Mouse (Mus musculus) monocyte, adult 5-6 weeks (primary cell): ENCODE data around the gene Camta1. TPM values are rescaled to one million over a fixed set of nuclear protein-coding genes. Genes with fewer than 3 reads are reported as not detected.

Source experiments
- ATAC-seq: fragments of 153-309, 156-312 bp; replicated peaks from 2 replicates; pipeline ENCODE4 v1.8.0; 2017; ENCODE audit warnings: mild to moderate bottlenecking; ENCODE audit not compliant: low TSS enrichment, insufficient number of reproducible peaks, severe bottlenecking, poor library complexity, low FRiP score
- total RNA-seq: library from RNA; stranded (forward); fragments of 200-1000, 200-491, 200-594 nt; gene quantifications from 3 replicates; pipeline ENCODE4 v1.2.3, GENCODE M21; 2017

The Camta1 gene
- total RNA-seq, 1 experiment from 2014 or later, result 22.1 TPM

DNA sequence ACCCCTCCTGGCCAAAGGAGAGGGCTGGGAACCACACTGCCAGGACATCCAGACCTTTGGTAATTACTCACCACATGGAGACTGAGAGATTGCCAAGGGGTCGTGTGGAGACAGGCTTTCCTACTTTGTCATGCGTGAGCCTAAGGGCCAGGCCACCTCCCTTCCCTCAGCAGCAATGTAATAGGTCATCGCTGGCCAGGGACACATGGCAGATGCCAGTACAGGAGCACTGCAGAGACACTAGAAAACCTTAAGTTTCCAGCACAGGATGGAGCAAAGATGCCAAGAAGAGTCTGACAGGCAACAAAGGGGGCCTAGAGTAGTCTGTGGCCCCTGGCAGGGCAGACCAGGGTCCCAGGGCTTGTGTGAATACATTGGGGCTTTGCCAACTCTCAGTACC, 283.7 kb downstream of the Camta1 start:
- no peak for ATAC-seq

DNA sequence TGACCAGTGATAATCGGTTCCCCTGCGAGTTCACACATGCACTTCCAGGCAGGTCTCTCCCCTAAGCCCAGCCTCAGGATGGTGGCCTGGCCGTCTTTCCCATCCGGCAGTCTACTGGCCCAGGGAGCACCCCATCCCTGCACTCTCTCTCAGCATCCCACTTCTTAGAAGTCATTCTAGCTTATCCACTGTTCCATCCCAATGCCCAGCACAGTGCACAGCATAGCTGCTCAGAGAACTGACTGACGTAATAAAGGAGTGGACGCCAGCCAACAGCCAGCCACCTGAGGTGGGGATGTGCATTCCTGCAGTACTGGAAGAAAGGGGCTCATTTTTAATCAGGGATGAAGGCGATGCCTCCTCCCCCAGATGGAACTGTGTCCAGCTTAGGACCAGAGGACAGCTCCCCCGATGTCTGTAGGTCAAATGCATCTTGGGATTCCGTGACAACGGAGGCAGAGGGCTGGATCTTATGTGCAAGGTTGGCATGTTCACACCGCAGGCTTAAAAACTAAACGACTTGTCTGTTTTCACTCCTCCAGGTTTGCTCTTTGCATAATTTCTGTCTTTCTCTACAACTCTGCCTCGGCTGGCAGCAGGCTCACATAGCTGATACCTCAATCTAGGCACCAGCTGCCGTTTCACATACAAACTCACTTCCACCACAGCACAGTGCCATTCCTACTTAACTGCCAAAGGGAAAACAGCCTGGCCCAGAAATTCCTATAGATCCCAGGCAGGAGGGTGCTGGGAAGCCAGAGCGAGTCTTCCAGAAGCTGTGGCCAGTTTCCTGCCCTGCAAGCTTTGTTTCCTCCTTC, 285.2 kb downstream of the Camta1 start:
- no peak for ATAC-seq

DNA sequence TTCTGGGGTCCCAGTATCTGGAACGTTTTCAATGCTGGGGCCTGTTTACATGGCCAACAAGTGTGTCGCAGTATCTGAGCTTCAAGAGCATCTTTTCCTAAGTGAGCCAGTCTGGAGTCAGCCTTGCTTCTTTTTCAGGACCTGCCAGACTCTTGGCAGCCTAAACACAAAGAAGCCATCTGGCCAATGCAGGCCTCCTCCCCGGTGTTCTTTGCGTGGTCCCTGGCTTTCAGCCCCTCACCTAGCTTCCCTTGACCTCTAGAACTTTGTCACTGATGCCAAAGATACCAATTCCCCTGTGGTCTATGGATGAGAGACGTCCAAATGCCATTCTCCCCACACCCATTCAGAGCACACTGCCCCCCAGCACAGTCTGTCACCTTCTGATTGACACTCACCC, 289.0 kb downstream of the Camta1 start:
- ATAC-seq, result no peak

DNA sequence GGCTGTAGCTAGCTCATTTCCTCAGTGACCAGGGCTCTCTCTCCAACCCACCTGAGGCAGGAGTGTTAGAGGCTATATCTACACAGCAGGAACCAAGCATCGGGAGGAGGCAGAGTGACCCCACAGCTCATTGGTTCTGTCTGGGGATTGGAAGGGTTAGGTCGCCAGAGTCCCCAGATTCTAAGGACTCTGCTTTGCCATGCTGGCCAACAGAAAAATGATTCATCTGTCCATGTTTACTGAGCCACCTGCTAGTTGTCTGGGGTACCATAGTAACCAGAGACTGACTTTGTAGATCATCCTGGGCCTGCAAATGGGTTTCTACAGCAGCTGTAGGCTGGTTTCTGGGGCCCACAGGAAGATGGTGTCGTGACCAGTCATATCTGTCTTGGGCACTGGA, 292.1 kb downstream of the Camta1 start:
- ATAC-seq, result no peak

DNA sequence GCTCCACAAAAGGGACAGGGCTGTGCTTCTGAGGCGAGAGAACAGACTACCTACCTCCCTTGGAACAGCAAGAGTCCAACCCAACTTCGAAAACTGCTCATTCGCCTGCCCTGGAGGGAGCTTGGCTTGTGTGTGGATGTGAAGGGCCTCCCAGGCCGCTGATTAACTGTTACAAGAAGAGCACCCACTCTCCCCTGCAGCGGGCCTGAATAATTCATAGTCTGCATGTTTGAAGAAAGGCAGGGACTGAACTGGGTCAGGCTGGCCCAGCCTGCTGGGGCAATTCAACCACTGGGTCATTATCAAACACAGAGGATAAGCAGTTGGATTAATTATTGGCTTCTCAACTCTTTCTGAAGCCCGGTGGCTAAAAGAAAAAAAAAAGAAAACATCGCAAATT, 292.8 kb downstream of the Camta1 start:
- no peak for ATAC-seq

DNA sequence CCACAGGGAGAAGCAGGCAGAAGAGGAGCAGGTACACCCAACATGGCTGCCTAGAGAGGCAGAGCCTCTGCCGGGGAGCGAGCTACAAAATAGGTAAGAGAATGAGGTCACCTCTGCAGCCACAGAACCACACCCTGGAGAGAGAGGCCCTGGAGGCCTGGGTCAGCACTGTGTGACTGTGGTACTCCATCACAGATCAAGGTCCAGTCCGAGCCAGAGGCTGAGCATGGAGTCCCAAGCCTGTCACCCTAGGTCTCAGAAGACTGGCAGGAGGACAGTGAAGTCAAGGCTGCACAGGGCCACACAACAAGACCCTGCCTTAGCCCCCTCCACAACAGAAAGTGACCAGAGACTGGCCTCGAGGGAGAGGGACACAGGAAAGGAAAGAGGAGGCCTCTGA, 294.6 kb downstream of the Camta1 start:
- ATAC-seq, result no peak

DNA sequence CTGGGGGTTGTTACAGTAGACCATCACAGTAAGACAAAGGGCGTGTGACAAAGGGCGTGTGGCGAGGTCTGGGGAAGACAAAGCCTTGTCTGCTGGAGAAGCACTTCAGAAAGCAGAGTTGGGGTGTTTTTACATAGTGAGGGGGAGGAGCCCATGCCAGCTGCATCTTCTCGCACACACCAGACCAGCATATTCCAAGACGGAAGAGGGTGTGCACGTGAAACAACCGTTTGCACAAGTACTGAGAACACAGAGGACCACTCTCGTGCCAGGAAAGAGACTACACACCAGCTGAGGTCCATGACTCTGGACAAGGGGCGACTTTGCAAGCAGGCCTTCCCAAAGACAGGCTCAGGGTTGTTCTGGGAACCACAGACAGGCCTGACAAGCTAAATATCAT, 306.2 kb downstream of the Camta1 start:
- ATAC-seq, result no peak

DNA sequence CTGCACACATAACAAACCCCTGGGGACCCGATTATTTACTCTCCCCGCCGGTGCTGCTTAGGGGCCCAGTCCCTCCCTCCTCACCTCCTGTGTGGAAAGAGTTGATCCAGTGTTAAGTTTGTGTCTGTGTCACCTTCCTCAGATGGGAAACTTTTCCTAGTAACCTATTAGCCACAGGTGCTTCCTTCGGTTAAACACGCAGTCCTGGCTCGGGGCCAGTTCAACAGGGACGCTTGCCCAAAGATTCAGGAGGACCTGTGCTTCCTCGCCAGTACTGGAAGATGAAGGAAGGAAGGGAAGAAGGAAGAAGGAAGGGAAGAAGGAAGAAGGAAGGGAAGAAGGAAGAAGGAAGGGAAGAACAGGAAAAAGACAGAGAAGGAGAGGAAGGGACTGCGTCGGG, 312.2 kb downstream of the Camta1 start:
- ATAC-seq, result no peak

DNA sequence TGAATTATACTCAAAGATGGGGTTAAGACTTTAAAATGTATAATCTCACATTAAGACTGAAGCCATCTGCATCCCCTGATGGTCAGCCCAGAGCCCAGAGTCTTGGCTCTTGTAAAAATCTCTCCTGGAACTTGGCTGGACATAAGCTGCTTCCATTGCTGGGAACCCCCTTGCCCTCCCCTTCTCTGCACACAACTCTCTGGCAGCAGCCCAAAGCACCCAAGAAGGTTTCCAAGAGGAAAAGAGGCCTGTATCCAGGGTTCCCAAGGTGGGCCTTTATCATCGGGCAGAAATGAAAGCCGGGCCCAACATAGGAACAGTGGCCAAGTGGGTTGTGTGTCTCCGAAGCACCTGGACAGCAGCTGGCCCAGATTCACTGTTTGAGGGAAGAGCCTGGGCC, 316.2 kb downstream of the Camta1 start:
- ATAC-seq, result no peak

DNA sequence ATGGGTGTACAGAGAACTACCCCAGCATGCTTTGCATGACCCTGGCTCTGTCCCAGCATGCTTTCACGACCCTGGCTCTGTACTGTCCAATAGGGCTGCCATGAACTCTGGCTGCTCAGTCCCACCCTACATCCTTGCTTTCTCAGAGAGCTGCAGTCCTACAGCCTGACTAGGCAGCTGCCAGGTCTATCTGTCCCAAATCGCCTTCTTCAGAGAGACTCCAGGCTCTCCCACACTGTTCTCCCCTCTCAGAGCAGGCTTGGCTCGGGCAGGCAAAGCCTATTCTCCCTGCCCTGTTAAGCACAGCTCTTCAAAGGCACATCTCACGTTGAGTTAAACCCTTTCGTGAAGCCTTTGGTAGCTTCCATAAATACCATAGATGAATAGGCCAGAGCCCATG, 317.5 kb downstream of the Camta1 start:
- no peak for ATAC-seq

DNA sequence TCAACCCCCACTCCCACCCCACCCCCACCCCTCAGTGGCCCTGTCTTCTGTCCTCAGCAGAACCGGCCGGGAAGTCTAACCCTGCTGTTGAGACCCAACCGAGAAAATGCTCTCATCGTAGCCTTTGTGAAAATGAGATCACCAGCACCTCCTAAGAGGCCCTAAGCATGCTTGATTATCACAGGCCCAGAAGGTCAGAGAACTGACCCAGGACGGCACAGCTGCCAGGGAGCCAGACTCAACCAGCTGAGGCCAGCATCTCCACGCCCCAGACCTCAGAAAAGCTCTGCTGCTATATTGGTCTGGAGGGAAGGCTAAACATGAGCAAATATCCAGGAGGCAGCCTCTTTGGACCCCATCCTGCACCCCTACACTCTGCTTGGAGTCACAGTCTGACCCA, 321.1 kb downstream of the Camta1 start:
- no peak for ATAC-seq

DNA sequence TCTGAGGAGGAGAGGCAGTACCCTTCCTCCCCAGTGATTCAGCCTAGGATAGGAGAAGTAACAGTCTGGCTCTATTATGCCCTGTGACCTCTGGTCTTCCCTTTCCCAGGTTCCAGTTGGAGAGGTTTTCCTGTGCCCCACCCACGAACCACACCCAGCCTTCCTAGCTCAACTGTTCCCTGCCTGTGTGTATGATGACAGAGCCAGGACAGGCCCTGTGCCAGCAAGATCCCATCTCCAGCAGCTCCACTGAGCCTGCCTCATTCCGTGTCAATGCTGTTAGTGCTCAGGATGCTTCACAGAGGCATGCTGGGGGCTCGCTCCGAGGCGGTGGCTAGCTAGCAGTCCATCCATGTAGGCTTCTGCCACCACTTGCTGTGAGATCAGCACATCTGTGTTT, 321.8 kb downstream of the Camta1 start:
- ATAC-seq, result no peak

DNA sequence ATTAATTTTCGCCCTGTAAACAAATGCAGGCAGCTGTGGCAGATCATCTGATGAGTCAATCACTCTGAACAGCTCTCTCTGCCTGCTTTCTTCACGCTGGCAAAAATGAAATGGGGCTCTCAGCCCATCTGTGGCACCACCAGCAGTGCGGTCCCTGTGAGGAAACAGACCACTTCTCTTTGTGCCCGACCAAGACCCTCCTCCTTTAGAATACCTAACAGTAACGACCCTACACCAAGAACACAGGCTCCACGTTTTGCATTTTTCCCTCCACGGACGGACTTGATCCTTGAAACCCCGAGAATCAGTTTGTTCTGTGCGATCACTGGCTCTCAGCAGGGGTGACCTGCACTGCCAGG, 322.5 kb downstream of the Camta1 start:
- ATAC-seq, result no peak

DNA sequence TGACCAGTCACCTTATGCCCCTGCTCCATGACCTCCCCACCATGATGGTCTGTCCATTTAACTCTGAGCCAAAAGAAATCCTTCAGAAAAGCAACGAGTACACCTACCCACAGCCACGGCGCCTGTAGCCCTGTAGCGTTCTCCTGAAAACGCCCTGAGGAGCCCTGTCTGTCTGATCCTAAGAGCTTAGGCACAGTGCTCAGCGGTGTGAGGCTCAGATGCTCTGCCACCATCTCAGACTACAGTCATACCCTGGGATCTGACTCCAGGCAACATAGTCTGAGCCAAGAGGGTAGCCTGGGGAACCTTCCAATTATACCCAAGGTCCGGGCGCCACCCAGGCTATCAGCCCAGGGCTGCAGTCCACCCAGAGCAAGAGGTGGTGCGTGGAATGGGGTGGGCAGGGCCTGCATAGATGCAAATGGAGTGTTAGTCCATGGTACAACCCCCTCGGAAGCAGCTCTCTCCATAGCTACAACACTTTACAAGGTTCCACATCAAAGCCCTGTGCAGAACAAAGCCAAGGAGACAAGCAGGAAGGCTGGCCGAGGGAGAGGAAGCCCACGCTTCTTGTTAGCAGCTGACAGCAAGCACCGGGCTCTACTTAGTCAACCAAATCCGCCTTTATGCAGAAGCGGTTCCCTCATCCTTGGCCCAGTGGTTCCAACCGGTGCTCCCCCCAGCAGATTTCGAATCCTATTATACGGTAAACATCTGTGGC, 323.1 kb downstream of the Camta1 start:
- no peak for ATAC-seq

DNA sequence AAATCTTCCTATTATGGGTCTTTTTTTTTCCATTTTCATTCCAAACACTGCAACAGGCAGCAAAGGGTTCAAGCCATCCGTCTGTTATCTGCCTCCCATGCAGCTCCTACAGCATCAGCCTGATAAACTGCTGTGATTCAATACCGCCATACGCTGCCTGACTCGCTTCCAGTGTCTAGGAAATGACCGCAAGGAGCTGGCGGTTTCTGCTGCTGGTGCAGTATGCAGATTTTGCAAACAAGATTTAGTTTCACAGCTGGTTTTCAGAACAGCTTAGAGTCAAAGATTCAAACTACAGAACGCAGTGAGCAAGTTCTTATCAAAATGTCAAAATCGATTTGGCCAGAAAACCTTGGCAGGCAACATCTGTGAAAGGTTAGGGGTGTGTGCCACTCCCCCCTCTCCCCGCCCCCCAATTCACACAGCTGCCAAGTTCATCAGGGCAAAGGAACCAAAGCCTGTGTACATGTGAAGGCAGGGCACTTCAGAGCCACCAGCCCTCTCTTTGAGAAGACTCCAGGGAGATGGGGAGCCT, 325.7 kb downstream of the Camta1 start:
- no peak for ATAC-seq

DNA sequence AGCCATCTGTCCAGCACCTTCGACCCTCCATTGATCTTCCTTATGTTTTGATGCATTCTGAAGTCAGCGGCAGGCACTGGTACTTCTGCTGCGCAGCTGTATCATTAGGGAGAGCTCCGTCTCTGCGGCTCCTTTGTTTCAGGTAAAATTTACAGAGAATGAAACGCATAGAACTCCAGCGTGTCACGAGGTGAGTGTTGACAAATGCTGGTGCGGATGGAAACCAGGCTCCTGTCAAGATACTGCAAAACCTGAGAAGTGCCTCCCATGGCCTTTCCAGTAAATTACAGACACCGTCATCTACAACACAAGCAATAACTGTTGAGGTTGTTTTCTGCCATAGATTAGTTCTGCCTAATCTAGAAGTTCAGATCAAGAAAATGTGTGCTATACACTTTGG, 328.2 kb downstream of the Camta1 start:
- ATAC-seq, result no peak

DNA sequence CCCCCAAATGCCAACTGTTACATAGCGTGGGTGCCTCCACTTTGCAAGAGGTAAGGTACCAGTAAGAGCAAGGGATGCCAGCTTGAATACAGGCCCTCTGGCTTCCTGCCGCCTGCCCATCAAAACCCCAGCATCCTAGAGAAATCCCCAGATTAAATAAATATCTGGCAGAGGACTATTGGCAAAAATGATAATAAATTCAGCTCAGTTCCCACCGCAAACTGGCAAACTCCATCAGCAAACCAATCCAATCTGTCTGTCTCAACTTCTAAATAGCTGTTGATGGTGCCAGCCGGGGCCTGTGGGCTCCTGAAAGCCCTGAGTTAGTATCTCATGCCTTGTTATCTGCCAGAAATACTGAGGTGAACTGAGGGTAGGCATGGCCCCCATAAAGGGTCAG, 333.2 kb downstream of the Camta1 start:
- no peak for ATAC-seq

DNA sequence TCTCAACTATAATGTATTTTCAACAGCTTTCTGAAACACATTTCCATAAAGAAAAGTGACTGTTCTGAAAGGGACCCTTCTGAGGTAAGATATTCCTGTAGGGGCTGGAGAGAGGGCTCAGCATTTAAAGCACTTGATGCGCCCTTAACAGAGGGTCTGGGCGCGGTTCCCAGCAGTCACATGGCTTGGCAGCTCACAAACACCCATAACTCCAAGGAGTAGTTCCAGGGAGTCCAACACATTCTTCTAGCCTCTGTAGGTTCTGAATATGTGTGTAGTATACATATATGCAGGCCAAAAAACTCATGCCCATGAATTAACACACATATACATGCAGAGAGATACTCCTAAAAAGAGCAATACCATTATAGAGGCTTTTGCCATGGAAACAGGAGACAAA, 333.9 kb downstream of the Camta1 start:
- ATAC-seq, result no peak

DNA sequence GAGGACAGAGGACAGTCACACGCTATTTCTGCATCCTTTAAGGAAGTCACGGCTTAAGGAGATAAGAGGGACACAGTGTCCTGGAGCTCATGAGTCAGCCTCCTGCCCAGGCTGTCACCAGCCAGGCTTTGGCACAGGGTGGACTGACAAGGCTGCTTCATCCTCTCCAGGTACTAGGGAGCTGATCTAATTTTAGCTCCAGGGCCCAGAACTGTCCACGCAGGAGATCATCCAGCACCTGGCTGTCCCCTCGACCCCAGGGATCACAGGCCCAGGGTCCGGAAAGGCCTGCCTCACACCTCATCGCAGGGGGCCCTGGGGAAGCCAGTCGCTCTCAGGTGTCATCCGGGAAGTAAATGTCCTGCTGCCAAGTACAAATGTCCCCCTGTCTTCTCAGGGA, 341.6 kb downstream of the Camta1 start:
- ATAC-seq, result no peak

DNA sequence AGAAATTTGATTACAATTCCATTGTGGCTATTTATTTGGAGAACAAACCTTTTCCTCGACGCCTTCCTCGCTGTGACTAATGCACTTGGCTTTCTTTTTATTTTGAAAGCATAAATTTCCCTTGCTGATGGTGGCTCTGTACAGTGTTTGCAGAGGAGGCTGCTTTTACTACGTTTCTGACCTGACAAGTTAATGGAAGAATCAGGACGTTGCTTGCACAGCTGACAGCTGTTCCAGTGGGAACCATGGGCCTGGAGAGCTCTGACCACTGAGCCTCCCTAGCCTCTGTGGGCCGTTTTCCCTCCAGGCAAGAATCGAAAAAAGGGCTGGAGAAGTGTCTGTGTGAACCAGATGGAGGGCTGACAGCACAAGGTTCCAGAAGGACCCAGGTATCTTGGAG, 342.7 kb downstream of the Camta1 start:
- no peak for ATAC-seq
